Mouse (Mus musculus) MEL (cell line): ENCODE data around the gene Car12.

Source experiments
- CTCF ChIP-seq, 3 experiments: IDR thresholded peaks in 2 of 3; conservative IDR thresholded peaks in 1 of 3; 2 replicates each; pipeline ENCODE4 v1.5.1; 2011 to 2012; ENCODE audit warnings: low read length in 3 of 3, low read depth in 2 of 3, mild to moderate bottlenecking in 2 of 3, improper control_type of control experiment in 1 of 3, inconsistent platforms in 1 of 3, mixed read lengths in 1 of 3, moderate library complexity in 1 of 3; ENCODE audit not compliant: control insufficient read depth in 1 of 3, insufficient read depth in 1 of 3, poor library complexity in 1 of 3, severe bottlenecking in 1 of 3
- E2F4 ChIP-seq: IDR thresholded peaks from 2 replicates; pipeline ENCODE4 v1.6.1; 2011; ENCODE audit warnings: low read depth, low read length, improper control_type of control experiment, borderline replicate concordance
- MXI1 ChIP-seq: IDR thresholded peaks from 2 replicates; pipeline ENCODE4 v1.6.1; 2011; ENCODE audit warnings: mild to moderate bottlenecking, low read depth, low read length, improper control_type of control experiment
- NRF1 ChIP-seq: IDR thresholded peaks from 2 replicates; pipeline ENCODE4 v1.6.1; 2014; ENCODE audit warnings: low read depth, mild to moderate bottlenecking, inconsistent platforms, low read length, improper control_type of control experiment, moderate library complexity; ENCODE audit not compliant: poor library complexity, insufficient read depth, severe bottlenecking
- POLR2A ChIP-seq, 2 experiments: IDR thresholded peaks; 2 replicates each; pipeline ENCODE4 v1.6.1; 2011 to 2012; ENCODE audit warnings: low read length in 2 of 2, mild to moderate bottlenecking in 2 of 2, control low read depth in 1 of 2, improper control_type of control experiment in 1 of 2, low read depth in 1 of 2, moderate library complexity in 1 of 2; ENCODE audit not compliant: control insufficient read depth in 1 of 2, insufficient read depth in 1 of 2, poor library complexity in 1 of 2
- POLR2AphosphoS5 ChIP-seq: IDR thresholded peaks from 2 replicates; pipeline ENCODE4 v1.6.1; 2012; ENCODE audit warnings: low read depth, borderline replicate concordance, mild to moderate bottlenecking, inconsistent platforms, low read length, moderate library complexity, mixed read lengths
- TAL1 ChIP-seq: IDR thresholded peaks from 2 replicates; pipeline ENCODE4 v1.6.1; 2012; ENCODE audit warnings: mild to moderate bottlenecking, inconsistent platforms, low read length, moderate library complexity, mixed read lengths
- USF1 ChIP-seq: IDR thresholded peaks from 2 replicates; pipeline ENCODE4 v1.6.1; 2014; ENCODE audit warnings: low read depth, mild to moderate bottlenecking, inconsistent platforms, low read length, improper control_type of control experiment, moderate library complexity
- ZKSCAN1 ChIP-seq: IDR thresholded peaks from 2 replicates; pipeline ENCODE4 v1.6.1; 2012; ENCODE audit warnings: low read depth, mild to moderate bottlenecking, inconsistent platforms, low read length, improper control_type of control experiment, moderate library complexity
- ZNF384 ChIP-seq: IDR thresholded peaks from 2 replicates; pipeline ENCODE4 v1.6.1; 2012; ENCODE audit warnings: low read depth, mild to moderate bottlenecking, inconsistent platforms, low read length, improper control_type of control experiment

DNA sequence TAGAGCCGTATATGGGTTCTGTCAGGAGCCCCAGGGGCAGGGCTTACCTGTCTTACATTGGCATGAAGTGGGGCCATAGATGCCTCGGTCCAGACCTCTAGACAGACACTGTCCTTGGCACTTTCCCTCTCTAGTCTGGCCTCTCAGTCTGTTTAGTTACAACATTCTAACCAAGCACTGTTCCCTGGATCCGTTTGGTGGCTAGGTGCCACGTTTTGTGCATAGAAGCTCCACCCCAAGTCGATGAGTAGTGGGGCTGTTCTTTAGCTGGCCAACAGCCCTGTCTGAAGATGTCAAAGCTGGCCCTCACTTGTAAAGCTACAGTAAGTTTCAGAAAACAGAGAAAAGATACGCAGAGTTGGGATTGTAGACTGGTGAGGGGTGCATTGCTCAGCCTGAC is 2.9 kb upstream of the Car12 start:
- TF ChIP-seq POLR2A (IDR thresholded peaks at IDR 0.05; ENCODE audit: control insufficient read depth in 1 of 2, insufficient read depth in 1 of 2, low read depth in 1 of 2, low read length in 2 of 2, poor library complexity in 1 of 2) (no peak), CTCF (IDR thresholded peaks at IDR 0.05 in 2 of 3, conservative IDR thresholded peaks at IDR 0.05 in 1 of 3; ENCODE audit: control insufficient read depth in 1 of 3, insufficient read depth in 1 of 3, low read depth in 2 of 3, low read length in 3 of 3, poor library complexity in 1 of 3, severe bottlenecking in 1 of 3) (no peak), NRF1 (no peak), ZKSCAN1 (no peak), TAL1 (no peak), E2F4 (no peak), USF1 (no peak), POLR2AphosphoS5 (no peak), ZNF384 (no peak), MXI1 (no peak)
